Mouse (Mus musculus): ENCODE measurements around the gene 1700037C18Rik.

DNA sequence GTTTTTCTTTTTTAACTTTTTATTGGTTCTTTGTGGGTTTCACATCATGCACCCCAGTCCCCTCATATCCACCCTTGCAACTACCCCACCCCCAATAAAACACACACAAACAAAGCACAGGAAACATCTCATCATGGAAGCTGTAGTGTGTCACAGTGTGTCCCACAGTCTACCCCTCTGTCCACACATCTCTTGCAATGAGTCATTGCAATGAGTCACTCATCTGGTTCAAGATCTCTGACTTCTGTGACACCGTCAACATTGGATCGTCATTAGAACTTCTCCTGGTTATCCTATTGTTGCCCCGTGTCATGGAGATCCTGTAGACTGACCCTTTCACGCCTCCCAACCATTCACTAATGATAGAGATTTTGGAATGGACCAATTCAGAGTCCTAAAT lies 26.2 kb upstream of the 1700037C18Rik start:
- TF ChIP-seq GATA1 (IDR thresholded peaks at IDR 0.05; ENCODE audit: low read length) (no peak), TAL1 (IDR thresholded peaks at IDR 0.05; ENCODE audit: low read length) (no peak)

All from erythroblast, embryonic 14.5 days (primary cell).